Mouse (Mus musculus): Measurements from ENCODE around the gene Hsd17b12. TPM values are rescaled to one million over a fixed set of nuclear protein-coding genes. Genes with fewer than 3 reads are reported as not detected.

Gene Hsd17b12
- polyA plus RNA-seq, 1 experiment from 2014 or later, result 81.9 TPM

DNA sequence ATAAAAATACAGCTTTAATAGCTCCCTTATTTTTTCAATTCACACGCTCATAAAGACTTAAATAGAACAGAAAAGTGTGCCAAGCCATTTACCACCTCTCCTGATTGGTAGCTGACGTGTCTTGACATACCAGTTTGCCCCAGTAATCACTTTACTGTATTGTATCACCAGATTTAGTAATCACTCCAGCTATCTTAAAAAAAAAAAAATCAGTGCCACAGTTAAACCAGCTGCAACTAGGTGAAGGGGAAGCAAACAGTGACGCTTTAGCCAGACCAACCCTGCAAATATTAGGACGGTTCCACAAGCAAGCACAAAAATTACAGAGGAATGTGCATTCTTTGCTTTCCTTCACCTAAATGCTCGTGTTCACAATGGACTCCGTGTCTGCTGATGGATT lies 4.4 kb upstream of the Hsd17b12 start:
- H3K4me1 ChIP-seq (ENCODE audit: control insufficient read depth, insufficient read depth, low read length), result 0 out of 2 replicates have a peak, but pooled peaks cover 2% of the 10 kb centered on the region
- ATAC-seq (replicated peaks; ENCODE audit: extremely low read depth, insufficient read depth, low FRiP score), result no peak
- no peak overlapping the region for H3K4me2 ChIP-seq (ENCODE audit: low read depth, low read length)
- 68% methylated on average over 6 of the region's 6 CpGs for WGBS
- H3K27ac ChIP-seq (ENCODE audit: low read length), result no peak overlapping the region
- H3K9ac ChIP-seq (ENCODE audit: low read length), result no peak overlapping the region
- no peak overlapping the region for H3K4me3 ChIP-seq (ENCODE audit: low read length)
- no peaks in the 10 kb centered on the region for H3K27me3 ChIP-seq (ENCODE audit: control insufficient read depth, insufficient read depth, low read length)
- no peaks in the 10 kb centered on the region for H3K36me3 ChIP-seq (ENCODE audit: control insufficient read depth, insufficient read depth)
- H3K9me3 ChIP-seq (replicated peaks; ENCODE audit: control insufficient read depth, low read length), result no peaks in the 10 kb centered on the region

DNA sequence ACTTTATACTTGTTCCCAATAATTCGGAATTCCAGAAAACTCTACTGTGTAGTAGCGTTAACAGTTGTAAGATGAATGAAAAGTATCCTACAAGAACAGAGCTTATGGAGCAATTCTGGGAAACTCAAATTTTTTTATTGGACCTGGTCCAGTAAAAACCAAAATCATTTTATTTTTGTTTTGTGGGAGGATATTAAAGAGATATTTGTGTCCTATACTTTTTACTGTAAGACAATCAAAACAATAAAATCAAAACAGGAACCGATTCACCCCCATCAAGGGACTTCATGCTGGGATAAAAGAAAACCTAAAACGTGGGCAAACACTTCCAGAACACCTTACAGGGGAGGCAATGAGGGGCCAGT lies 738 bp upstream of the Hsd17b12 start:
- peak overlapping the region; percentile 71 for H3K4me2 ChIP-seq (ENCODE audit: low read depth, low read length)
- no peaks in the 10 kb centered on the region for H3K27me3 ChIP-seq (ENCODE audit: control insufficient read depth, insufficient read depth, low read length)
- H3K9me3 ChIP-seq (replicated peaks; ENCODE audit: control insufficient read depth, low read length), result no peaks in the 10 kb centered on the region
- no peak for ATAC-seq (replicated peaks; ENCODE audit: extremely low read depth, insufficient read depth, low FRiP score)
- H3K27ac ChIP-seq (ENCODE audit: low read length), result peak overlapping the region; percentile 81
- peak overlapping the region; percentile 56 for H3K4me3 ChIP-seq (ENCODE audit: low read length)
- 13% methylated on average over 4 of the region's 4 CpGs for WGBS
- H3K36me3 ChIP-seq (ENCODE audit: control insufficient read depth, insufficient read depth), result no peaks in the 10 kb centered on the region
- H3K4me1 ChIP-seq (ENCODE audit: control insufficient read depth, insufficient read depth, low read length), result peaks cover 15% of the 10 kb centered on the region
- peak overlapping the region; percentile 51; the same call in 1 of the 2 replicates for H3K9ac ChIP-seq (ENCODE audit: low read length)

DNA sequence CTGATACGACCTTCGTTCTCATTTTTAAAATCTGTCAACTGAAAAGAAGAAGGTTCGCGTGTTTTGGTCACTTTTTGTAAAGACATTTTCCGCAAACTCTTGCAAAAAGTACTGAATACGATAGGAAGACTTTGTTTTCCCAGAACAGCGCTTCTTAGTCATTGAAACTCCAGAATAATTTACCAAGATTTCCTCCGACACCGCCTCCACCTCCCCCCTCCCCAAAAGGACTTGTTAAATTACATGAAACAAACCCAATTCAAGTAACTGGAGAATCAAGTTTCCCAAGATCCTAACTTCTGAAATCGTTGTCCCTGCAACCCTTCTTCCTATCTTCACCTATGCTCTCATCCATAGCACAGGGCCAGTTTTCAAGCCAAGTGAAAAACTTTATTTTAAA lies 713 bp downstream of the Hsd17b12 start:
- Histone ChIP-seq H3K27me3 (ENCODE audit: control insufficient read depth, insufficient read depth, low read length) (no peaks in the 10 kb centered on the region), H3K27ac (ENCODE audit: low read length) (peak overlapping the region; percentile 93), H3K4me1 (ENCODE audit: control insufficient read depth, insufficient read depth, low read length) (peaks cover 23% of the 10 kb centered on the region), H3K36me3 (ENCODE audit: control insufficient read depth, insufficient read depth) (no peaks in the 10 kb centered on the region), H3K4me2 (ENCODE audit: low read depth, low read length) (peak overlapping the region; percentile 87), H3K4me3 (ENCODE audit: low read length) (peak overlapping the region; percentile 92), H3K9ac (ENCODE audit: low read length) (peak overlapping the region; percentile 95), H3K9me3 (replicated peaks; ENCODE audit: control insufficient read depth, low read length) (no peaks in the 10 kb centered on the region)
- no peak for ATAC-seq (replicated peaks; ENCODE audit: extremely low read depth, insufficient read depth, low FRiP score)
- WGBS, result 2% methylated on average over 10 of the region's 10 CpGs

DNA sequence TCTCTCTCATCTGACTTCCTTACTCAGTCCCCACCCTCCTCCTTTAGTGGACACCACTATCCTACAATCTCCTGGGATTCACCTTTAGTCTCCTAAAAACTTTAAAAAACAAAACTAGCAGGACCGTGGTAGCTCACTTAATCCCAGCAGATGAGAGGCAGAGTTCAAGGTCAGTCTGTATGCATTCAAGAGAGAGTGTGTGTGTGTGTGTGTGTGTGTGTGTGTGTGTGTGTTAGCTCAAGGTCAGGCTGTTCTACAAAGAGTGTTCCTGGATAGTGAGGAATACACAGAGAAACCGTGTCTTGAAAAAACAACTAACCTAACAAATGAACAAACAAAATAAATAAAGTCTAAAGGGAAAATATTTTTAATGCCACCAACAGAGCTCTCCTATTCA lies 12.6 kb downstream of the Hsd17b12 start:
- Histone ChIP-seq H3K9ac (ENCODE audit: low read length) (no peak overlapping the region), H3K9me3 (replicated peaks; ENCODE audit: control insufficient read depth, low read length) (no peaks in the 10 kb centered on the region), H3K27me3 (ENCODE audit: control insufficient read depth, insufficient read depth, low read length) (no peaks in the 10 kb centered on the region), H3K4me2 (ENCODE audit: low read depth, low read length) (no peak overlapping the region), H3K4me3 (ENCODE audit: low read length) (no peak overlapping the region), H3K36me3 (ENCODE audit: control insufficient read depth, insufficient read depth) (no peaks in the 10 kb centered on the region), H3K4me1 (ENCODE audit: control insufficient read depth, insufficient read depth, low read length) (peaks cover 6% of the 10 kb centered on the region; the same call in 1 of the 2 replicates), H3K27ac (ENCODE audit: low read length) (no peak overlapping the region)
- WGBS, result 41% methylated on average over 2 of the region's 2 CpGs
- ATAC-seq (replicated peaks; ENCODE audit: extremely low read depth, insufficient read depth, low FRiP score), result peak; percentile 69; the same call in 1 of the 2 replicates

DNA sequence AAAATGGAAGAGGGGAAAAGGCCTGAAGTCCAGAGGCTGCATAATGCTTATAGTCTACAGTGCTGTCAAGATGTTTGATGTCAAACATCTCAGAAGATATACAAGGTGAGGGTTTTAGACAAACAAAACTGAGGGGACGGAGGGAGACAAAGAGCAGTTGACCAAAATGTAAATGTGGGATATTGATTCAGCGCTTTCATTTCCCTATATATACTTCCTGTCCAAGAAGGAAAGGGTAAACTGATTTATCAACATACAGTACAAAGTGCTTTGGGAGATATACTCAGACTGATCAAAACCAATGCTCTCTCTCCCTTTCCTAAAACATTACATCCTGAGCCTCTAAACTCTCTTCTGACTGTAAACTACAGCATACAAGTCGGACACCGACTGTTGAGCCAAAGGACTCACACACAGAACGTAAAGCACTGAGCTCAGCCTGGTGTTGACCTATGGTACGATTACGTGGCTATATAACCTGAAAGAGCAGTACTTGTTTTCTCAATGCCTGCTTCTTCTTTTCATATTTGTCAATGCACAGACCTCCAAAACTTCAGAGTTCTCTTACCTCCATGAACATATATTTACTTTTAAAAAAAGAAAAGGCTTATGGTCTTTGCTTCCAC lies 13.1 kb downstream of the Hsd17b12 start:
- no peaks in the 10 kb centered on the region for H3K36me3 ChIP-seq (ENCODE audit: control insufficient read depth, insufficient read depth)
- H3K4me3 ChIP-seq (ENCODE audit: low read length), result no peak overlapping the region
- peaks cover 6% of the 10 kb centered on the region; the same call in 1 of the 2 replicates for H3K4me1 ChIP-seq (ENCODE audit: control insufficient read depth, insufficient read depth, low read length)
- ATAC-seq (replicated peaks; ENCODE audit: extremely low read depth, insufficient read depth, low FRiP score), result no peak
- H3K27ac ChIP-seq (ENCODE audit: low read length), result no peak overlapping the region
- no peak overlapping the region for H3K9ac ChIP-seq (ENCODE audit: low read length)
- 86% methylated on average over 7 of the region's 7 CpGs for WGBS
- H3K27me3 ChIP-seq (ENCODE audit: control insufficient read depth, insufficient read depth, low read length), result no peaks in the 10 kb centered on the region
- H3K4me2 ChIP-seq (ENCODE audit: low read depth, low read length), result no peak overlapping the region
- no peaks in the 10 kb centered on the region for H3K9me3 ChIP-seq (replicated peaks; ENCODE audit: control insufficient read depth, low read length)

DNA sequence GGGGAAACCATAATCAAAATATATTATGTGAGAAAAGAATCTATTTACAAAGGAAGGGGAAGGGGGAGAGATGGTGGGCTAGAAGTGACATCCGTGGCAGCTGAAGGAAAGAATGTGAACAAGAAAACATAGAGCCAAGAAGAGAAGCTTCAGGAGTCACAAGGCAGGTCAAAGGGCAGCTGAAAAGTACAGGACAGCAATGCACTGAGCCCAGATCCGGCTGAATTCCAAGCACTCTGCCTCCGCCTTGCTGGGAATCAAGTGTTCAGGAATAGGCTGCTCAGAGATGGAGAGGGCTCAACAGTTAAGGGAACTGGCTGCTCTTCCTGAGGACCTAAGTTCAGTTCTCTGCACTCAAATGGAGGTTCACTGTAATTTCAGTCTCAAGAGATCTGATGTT lies 16.5 kb downstream of the Hsd17b12 start:
- H3K4me3 ChIP-seq (ENCODE audit: low read length), result no peak overlapping the region
- no peaks in the 10 kb centered on the region for H3K27me3 ChIP-seq (ENCODE audit: control insufficient read depth, insufficient read depth, low read length)
- H3K4me1 ChIP-seq (ENCODE audit: control insufficient read depth, insufficient read depth, low read length), result peaks cover 6% of the 10 kb centered on the region; the same call in 1 of the 2 replicates
- H3K9ac ChIP-seq (ENCODE audit: low read length), result no peak overlapping the region
- H3K9me3 ChIP-seq (replicated peaks; ENCODE audit: control insufficient read depth, low read length), result no peaks in the 10 kb centered on the region
- H3K4me2 ChIP-seq (ENCODE audit: low read depth, low read length), result no peak overlapping the region
- ATAC-seq (replicated peaks; ENCODE audit: extremely low read depth, insufficient read depth, low FRiP score), result no peak
- 57% methylated on average over 3 of the region's 3 CpGs for WGBS
- H3K36me3 ChIP-seq (ENCODE audit: control insufficient read depth, insufficient read depth), result no peaks in the 10 kb centered on the region
- no peak overlapping the region for H3K27ac ChIP-seq (ENCODE audit: low read length)

DNA sequence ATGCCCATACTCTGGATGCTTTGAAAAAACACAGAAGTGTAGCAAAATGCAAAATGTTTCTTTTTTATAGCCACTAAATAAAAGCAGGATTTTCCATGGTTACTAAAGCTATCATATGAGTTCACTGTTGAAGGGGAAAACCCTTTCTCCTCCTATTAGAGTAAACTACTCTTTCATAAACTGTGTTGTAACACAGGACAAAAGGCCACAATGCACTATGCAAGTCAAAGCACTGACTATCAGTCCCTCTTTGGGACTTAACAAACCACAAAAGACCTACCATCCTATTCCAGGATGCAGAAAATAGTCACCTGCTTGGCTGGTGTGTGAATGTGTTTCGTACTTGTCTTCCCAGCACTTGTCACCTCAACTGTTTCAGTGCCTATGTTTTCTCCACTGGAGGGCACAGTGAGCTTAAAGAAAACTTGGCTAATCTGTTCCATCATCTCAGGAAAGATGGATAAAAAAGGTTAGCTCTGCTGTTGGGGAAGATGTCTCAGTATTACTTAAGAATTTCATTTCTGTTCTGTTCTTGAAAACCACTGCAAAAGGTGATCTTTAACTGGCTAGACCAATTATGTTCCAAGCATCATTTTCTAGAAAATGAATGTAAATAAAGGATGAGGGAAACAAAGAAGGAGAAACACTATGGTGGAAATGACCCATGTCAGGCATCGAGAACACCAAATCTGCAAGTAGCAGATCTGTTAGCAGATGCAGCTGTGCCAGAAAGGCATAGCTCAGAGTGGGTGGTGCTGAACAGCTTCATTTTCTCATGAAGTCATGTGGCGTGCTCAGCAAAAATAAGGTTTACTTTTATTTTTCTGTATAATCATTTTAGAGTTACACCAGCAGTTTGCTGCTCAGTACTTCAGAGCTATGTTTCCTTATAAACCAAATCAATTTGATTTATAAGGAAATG lies 19.0 kb downstream of the Hsd17b12 start:
- Histone ChIP-seq H3K27me3 (ENCODE audit: control insufficient read depth, insufficient read depth, low read length) (no peaks in the 10 kb centered on the region), H3K4me2 (ENCODE audit: low read depth, low read length) (no peak overlapping the region), H3K9ac (ENCODE audit: low read length) (no peak overlapping the region), H3K4me3 (ENCODE audit: low read length) (no peak overlapping the region), H3K4me1 (ENCODE audit: control insufficient read depth, insufficient read depth, low read length) (no peaks in the 10 kb centered on the region), H3K27ac (ENCODE audit: low read length) (no peak overlapping the region), H3K9me3 (replicated peaks; ENCODE audit: control insufficient read depth, low read length) (no peaks in the 10 kb centered on the region), H3K36me3 (ENCODE audit: control insufficient read depth, insufficient read depth) (no peaks in the 10 kb centered on the region)
- ATAC-seq (replicated peaks; ENCODE audit: extremely low read depth, insufficient read depth, low FRiP score), result no peak
- WGBS, result 75% methylated on average over 3 of the region's 3 CpGs

DNA sequence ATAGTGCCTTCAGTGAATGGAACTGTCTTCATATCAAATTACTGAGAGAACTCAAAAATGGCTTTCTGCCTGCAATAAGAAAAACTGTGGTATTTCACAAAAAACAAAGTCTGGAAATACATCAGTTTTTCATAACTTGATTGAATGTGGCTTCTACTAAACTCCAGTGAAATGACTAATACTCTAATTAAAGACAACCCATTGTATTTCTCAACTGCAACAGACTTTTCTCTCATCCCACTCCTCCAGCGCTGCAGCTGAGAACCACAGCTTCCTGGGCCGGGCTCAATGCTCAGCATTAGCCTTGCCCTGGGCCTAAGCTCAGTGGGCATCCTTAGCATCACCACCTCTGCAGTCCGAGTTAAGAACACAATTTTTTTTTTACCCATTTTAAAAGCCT lies 20.9 kb downstream of the Hsd17b12 start:
- Histone ChIP-seq H3K9me3 (replicated peaks; ENCODE audit: control insufficient read depth, low read length) (no peaks in the 10 kb centered on the region), H3K36me3 (ENCODE audit: control insufficient read depth, insufficient read depth) (no peaks in the 10 kb centered on the region), H3K4me3 (ENCODE audit: low read length) (no peak overlapping the region), H3K4me1 (ENCODE audit: control insufficient read depth, insufficient read depth, low read length) (no peaks in the 10 kb centered on the region), H3K27me3 (ENCODE audit: control insufficient read depth, insufficient read depth, low read length) (no peaks in the 10 kb centered on the region), H3K27ac (ENCODE audit: low read length) (no peak overlapping the region), H3K9ac (ENCODE audit: low read length) (no peak overlapping the region), H3K4me2 (ENCODE audit: low read depth, low read length) (no peak overlapping the region)
- WGBS, result 86% methylated on average over 3 of the region's 3 CpGs
- no peak for ATAC-seq (replicated peaks; ENCODE audit: extremely low read depth, insufficient read depth, low FRiP score)

DNA sequence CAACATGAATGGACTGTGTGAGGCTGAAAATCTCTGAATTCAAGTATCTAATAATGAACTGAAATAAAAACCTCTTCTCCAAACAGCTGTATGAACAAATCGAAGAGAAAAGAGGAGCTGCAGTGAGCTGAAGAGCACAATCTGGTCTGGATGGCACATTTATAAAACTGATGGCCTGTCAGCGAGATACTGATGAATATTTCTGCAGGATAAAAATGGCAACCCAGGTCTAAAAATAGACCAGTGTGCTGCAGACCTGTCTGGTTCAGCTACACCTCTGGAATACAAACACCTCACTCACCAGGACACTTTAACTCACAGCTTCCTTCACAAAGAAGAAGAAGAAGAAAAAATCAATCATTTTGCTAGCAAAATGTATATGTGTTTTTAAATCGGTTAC lies 29.3 kb downstream of the Hsd17b12 start:
- Histone ChIP-seq H3K4me2 (ENCODE audit: low read depth, low read length) (peak overlapping the region; percentile 48), H3K4me3 (ENCODE audit: low read length) (peak overlapping the region; percentile 19; the same call in 1 of the 2 replicates), H3K9me3 (replicated peaks; ENCODE audit: control insufficient read depth, low read length) (no peaks in the 10 kb centered on the region), H3K4me1 (ENCODE audit: control insufficient read depth, insufficient read depth, low read length) (peaks cover 19% of the 10 kb centered on the region), H3K27ac (ENCODE audit: low read length) (peak overlapping the region; percentile 87), H3K9ac (ENCODE audit: low read length) (no peak overlapping the region), H3K27me3 (ENCODE audit: control insufficient read depth, insufficient read depth, low read length) (no peaks in the 10 kb centered on the region), H3K36me3 (ENCODE audit: control insufficient read depth, insufficient read depth) (no peaks in the 10 kb centered on the region)
- WGBS, result 52% methylated on average over 3 of the region's 3 CpGs
- ATAC-seq (replicated peaks; ENCODE audit: extremely low read depth, insufficient read depth, low FRiP score), result peak; percentile 56; the same call in 1 of the 2 replicates

All from heart, embryonic 16.5 days (tissue).